Mouse (Mus musculus): ENCODE measurements at regions not wholly inside any gene's neighbourhood (a gene's known extent, or its start where the extent isn't known, plus 50 kb on each side); places are given as distances from the start of the nearest gene placed in this dataset.
"Not testable (repeated sequence)": the region's sequence is repeated elsewhere in the genome, so short reads cannot be mapped to it uniquely, and the experiment has no call there.

DNA sequence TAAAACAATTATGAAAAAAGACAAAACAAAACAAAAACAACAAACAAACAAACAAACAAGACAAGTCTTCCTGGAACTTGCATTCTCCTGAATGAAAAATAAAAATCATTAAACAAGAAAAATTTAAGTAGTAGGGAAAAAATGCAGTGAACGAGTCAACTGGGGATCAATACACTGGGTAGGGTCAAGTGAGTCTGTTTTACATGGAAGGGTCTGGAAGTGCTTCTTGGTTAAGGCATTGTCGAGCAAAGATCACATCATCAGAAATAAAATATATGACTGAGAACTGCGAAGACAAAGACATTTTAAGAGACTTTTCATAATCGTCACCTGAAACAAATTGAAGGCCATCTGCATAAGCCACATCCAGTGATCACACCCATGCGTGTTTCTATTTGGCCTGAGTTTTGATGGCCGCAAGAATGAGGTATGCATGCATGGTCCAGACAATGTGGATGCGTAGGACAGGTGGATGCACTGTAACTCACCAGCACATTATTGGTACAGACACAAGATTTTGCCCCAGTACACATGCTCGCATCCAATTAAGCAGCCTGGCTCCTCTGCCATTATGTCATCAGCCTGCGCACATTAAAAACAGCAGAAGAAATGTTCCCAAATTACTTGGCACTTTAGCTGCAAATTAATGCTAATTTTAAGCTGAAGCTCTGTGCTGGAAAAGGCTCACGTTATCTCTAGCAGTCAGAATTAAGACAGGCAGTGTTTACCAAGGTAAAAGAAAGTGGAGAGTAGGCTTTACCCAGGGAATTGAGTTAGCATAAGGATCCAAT lies 475.3 kb downstream of the Lmo7 start:
- H3K4me2 ChIP-seq (replicated peaks) = no peak overlapping the region
- H3K9ac ChIP-seq = no peak overlapping the region
- H3K36me3 ChIP-seq = no peaks in the 10 kb centered on the region
- no peak for ATAC-seq (ENCODE audit: insufficient number of reproducible peaks, insufficient read depth, low FRiP score, low TSS enrichment)
- WGBS = 81% methylated on average over 10 of the region's 10 CpGs
- H3K4me3 ChIP-seq = no peak overlapping the region
- H3K4me1 ChIP-seq = 0 out of 2 replicates have a peak, but pooled peaks cover 3% of the 10 kb centered on the region
- no peak overlapping the region for H3K27ac ChIP-seq
- no peaks in the 10 kb centered on the region for H3K9me3 ChIP-seq
- H3K27me3 ChIP-seq = no peaks in the 10 kb centered on the region

DNA sequence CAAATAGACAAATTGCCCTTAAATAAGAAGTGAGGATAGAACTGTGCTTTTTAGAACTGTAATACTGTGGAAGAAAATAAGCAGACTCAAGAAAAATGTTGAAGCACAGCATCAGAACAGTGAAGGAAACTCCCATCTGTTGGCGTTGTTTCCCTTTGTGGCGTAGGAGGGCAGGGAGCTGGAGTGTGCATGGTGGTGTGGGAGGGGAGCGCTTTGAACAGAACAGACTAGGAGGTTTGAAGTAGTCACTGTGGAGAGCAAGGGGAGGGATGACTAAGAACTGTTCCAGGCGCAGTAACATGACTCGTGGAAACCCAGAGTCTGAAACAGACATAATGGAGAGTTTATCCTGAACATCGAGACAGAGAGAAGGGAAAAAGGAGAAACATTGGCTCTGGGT lies 469.7 kb downstream of the Lmo7 start:
- no peak for ATAC-seq (ENCODE audit: insufficient number of reproducible peaks, insufficient read depth, low FRiP score, low TSS enrichment)
- WGBS = 88% methylated on average over 6 of the region's 6 CpGs

DNA sequence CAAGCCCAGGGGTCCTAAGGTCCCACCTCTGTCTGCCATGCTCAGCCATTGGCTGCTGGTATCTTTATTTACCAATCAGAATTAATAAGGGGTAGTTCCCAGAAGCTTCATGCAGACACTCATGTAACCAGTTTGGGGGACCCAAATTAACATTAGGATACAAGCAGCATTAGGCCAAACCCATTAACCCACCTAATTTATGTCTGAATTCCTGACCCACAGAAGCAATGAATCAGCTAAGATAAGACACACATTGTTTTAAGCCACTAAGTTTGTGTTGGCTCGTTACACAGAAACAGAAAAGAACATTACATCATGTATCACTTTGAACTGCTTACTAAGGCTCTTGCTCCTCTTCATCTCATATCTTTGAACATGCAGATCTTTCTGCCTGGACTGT lies 461.0 kb downstream of the Lmo7 start:
- no peak for ATAC-seq (ENCODE audit: insufficient number of reproducible peaks, insufficient read depth, low FRiP score, low TSS enrichment)
- Histone ChIP-seq H3K4me3 (no peak overlapping the region), H3K27me3 (no peaks in the 10 kb centered on the region), H3K4me1 (no peaks in the 10 kb centered on the region), H3K9ac (no peak overlapping the region), H3K9me3 (no peaks in the 10 kb centered on the region), H3K27ac (no peak overlapping the region), H3K36me3 (no peaks in the 10 kb centered on the region), H3K4me2 (replicated peaks) (no peak overlapping the region)
- 71% methylated on average over 1 of the region's 1 CpGs for WGBS

More for the DNA sequence above, 469.7 kb downstream of the Lmo7 start:
- Histone ChIP-seq H3K4me3 (no peak overlapping the region), H3K4me2 (replicated peaks) (no peak overlapping the region), H3K4me1 (no peaks in the 10 kb centered on the region), H3K27me3 (no peaks in the 10 kb centered on the region), H3K36me3 (no peaks in the 10 kb centered on the region), H3K27ac (no peak overlapping the region), H3K9me3 (no peaks in the 10 kb centered on the region), H3K9ac (no peak overlapping the region)

DNA sequence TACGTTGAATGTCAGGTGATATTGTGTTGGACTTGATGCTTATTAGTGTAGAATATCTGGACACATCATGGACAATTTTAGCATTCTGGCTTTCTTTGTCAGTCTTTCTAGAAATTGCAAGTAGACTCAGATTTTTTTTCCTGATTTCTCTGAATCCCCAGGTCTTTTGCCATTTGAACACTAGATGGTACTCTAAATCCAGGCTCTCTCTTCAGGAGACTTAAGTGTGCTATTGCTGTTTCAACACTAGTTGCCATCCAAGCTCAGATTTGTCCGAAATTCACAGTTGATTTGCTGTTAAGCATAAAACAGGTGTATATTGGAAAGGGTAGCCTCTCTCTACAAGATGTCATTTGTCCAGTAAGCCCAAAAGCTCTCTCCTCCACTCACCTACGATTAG lies 451.5 kb downstream of the Lmo7 start:
- 77% methylated on average over 3 of the region's 3 CpGs for WGBS
- no peaks in the 10 kb centered on the region for H3K9me3 ChIP-seq
- no peaks in the 10 kb centered on the region for H3K4me1 ChIP-seq
- H3K27me3 ChIP-seq = no peaks in the 10 kb centered on the region
- no peak for ATAC-seq (ENCODE audit: insufficient number of reproducible peaks, insufficient read depth, low FRiP score, low TSS enrichment)
- no peak overlapping the region for H3K4me2 ChIP-seq (replicated peaks)
- H3K27ac ChIP-seq = no peak overlapping the region
- no peak overlapping the region for H3K9ac ChIP-seq
- no peak overlapping the region for H3K4me3 ChIP-seq
- no peaks in the 10 kb centered on the region for H3K36me3 ChIP-seq

DNA sequence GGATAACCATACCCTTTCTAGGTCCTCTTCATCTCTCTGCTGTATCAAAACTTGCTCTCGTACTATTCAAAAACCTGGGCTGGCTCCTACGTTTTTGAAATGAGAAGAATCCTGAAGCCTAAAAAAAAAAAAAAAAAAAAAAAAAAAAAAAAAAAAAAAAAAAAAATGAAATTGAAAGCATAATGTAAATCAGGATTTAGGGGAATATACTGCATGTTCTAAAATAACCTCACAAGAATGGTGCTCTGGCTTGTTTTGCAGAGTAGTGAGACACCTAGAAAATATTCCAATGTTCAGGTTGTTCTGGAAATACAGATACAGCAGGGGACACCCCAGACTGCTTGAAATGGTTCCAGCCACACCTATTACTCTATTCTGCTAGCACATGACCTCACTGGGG lies 442.0 kb downstream of the Lmo7 start:
- Histone ChIP-seq H3K4me2 (replicated peaks) (no peak overlapping the region), H3K4me3 (no peak overlapping the region), H3K9me3 (no peaks in the 10 kb centered on the region), H3K9ac (no peak overlapping the region), H3K27ac (no peak overlapping the region), H3K27me3 (no peaks in the 10 kb centered on the region), H3K36me3 (no peaks in the 10 kb centered on the region), H3K4me1 (no peaks in the 10 kb centered on the region)
- no peak for ATAC-seq (ENCODE audit: insufficient number of reproducible peaks, insufficient read depth, low FRiP score, low TSS enrichment)
- 93% methylated on average over 2 of the region's 2 CpGs for WGBS

DNA sequence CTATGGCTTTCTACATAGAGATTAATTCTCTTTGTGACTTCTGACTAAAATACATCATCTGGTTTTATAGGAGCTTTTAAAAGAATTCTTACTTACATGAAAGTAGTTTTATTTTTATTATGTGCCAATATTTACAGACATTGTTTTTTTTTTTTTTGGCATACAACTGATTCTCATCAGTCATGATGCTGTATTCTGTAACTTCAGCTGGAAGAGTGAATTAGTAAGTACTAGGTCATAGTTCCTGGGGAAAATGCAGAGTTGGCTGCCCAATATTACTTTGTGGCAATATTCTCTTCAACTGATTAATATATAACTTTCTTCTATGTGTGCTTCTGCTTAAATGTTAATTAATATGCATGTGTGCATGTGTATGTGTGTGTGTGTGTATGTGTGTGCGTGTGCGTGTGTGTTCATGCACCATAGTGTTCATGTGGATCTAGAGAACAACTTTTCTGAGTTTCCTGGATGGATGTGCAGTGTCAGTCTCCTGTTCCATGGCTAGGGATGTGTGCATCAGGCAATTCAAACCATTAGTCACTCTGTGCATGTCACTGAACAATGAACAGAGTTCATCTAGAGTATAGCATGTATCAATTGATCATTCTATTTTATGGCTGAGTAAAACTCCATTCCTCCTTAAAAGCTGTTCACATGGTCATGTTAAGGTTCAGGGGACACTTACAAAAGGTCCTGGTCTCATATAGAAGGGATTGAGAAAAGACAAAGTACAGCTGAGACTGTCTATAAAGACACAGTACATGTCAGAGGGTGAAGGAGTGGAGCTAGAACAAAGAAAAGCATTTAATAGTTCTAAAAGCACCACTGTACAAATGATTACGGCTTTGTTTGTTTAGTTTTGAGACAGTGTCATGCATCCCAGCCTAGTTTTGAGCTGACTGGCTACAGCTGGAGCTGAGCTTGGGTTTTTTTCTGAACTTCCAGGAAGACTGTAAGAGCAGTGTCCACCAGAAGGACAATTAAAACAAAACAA lies 431.8 kb downstream of the Lmo7 start:
- no peaks in the 10 kb centered on the region for H3K9me3 ChIP-seq
- WGBS = 77% methylated on average over 3 of the region's 3 CpGs
- no peak overlapping the region for H3K9ac ChIP-seq
- no peaks in the 10 kb centered on the region for H3K36me3 ChIP-seq
- no peak overlapping the region for H3K27ac ChIP-seq
- no peak overlapping the region for H3K4me3 ChIP-seq
- no peak overlapping the region for H3K4me2 ChIP-seq (replicated peaks)
- H3K4me1 ChIP-seq = no peaks in the 10 kb centered on the region
- ATAC-seq (ENCODE audit: insufficient number of reproducible peaks, insufficient read depth, low FRiP score, low TSS enrichment) = no peak
- no peaks in the 10 kb centered on the region for H3K27me3 ChIP-seq

DNA sequence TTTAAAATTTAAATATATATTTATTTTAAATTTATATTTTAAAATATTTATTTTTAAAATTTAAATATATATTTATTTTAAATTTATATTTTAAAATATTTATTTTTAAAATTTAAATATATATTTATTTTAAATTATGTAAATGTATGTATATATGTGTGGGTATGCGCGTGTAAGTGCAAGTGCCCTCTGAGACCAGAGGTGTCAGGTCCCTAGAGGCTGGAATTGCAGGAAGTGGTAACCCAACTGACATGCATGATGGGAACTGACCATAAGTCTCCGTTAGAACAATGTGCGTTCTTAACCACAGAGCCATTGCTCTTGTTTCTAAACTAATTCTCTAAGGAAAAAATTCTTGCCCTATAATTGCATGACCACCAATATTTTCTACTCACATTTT lies 420.7 kb downstream of the Lmo7 start:
- H3K9ac ChIP-seq; H3K4me2 ChIP-seq (replicated peaks); H3K36me3 ChIP-seq; ATAC-seq (ENCODE audit: insufficient number of reproducible peaks, insufficient read depth, low FRiP score, low TSS enrichment); H3K27me3 ChIP-seq; H3K4me3 ChIP-seq; H3K27ac ChIP-seq; H3K4me1 ChIP-seq; H3K9me3 ChIP-seq: not testable (repeated sequence)
- WGBS = 94% methylated on average over 4 of the region's 4 CpGs

DNA sequence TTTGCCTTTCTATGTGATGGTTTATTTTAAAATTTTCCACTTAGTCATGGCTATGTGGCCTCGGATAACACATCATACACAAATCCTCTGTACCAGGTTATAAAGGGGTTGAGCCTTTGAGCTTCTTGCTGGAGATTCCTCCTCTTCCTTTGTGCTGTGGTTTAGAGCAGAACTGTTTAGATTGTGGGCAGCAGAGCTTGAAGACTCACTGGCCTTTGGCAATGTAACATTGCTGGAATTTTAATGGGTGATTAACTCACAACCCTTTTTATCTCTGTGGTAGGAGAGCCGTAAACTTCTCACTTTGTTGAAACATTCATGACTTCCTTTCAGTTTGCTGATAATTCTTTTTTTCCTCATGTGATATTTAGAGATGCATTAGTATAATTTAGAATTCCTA lies 413.0 kb downstream of the Lmo7 start:
- H3K4me1 ChIP-seq = no peaks in the 10 kb centered on the region
- no peaks in the 10 kb centered on the region for H3K9me3 ChIP-seq
- H3K36me3 ChIP-seq = no peaks in the 10 kb centered on the region
- 33% methylated on average over 2 of the region's 2 CpGs for WGBS
- no peak overlapping the region for H3K4me2 ChIP-seq (replicated peaks)
- no peak for ATAC-seq (ENCODE audit: insufficient number of reproducible peaks, insufficient read depth, low FRiP score, low TSS enrichment)
- no peak overlapping the region for H3K9ac ChIP-seq
- H3K27ac ChIP-seq = no peak overlapping the region
- no peaks in the 10 kb centered on the region for H3K27me3 ChIP-seq
- H3K4me3 ChIP-seq = no peak overlapping the region

DNA sequence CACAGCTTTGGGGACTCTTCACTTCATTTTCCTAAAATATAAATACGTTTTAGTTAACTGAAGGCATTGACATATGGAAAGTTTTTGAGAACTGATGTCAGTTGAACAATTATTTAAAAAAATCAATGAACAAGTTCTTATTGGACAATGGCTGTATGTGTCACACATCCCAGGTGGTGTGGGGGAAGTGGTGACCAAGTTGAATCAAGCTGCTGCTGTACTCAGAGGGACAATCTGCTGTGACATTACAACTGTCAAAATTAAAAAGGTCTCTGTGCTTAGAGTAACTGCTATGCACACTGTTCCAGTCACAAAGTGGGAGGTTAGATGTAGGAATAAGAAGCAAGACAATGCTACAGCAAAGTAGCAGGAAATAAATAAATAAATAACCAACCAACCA lies 409.2 kb downstream of the Lmo7 start:
- no peaks in the 10 kb centered on the region for H3K27me3 ChIP-seq
- no peaks in the 10 kb centered on the region for H3K36me3 ChIP-seq
- no peak overlapping the region for H3K27ac ChIP-seq
- no peak overlapping the region for H3K4me3 ChIP-seq
- no peak overlapping the region for H3K4me2 ChIP-seq (replicated peaks)
- H3K4me1 ChIP-seq = no peaks in the 10 kb centered on the region
- no peak for ATAC-seq (ENCODE audit: insufficient number of reproducible peaks, insufficient read depth, low FRiP score, low TSS enrichment)
- WGBS = 89% methylated on average over 1 of the region's 1 CpGs
- no peak overlapping the region for H3K9ac ChIP-seq
- no peaks in the 10 kb centered on the region for H3K9me3 ChIP-seq

DNA sequence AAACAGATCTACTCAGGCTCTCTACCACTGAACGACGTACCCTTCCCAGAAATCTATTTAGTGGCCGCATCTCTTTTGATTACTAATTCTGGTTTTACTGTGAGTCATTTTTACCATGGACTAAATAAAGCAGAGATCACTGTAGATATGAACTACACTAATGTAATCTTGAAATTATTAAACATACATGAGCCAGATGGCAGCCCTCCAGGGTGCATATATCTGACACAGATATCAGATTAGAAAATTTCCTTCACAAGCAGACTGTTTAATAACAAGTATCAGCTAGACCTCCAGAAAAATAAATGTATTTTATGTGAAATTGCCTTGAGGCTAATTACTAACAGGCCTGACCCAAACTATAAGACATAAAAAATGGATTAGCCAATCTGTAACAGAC lies 388.4 kb downstream of the Lmo7 start:
- Histone ChIP-seq H3K36me3 (no peaks in the 10 kb centered on the region), H3K27ac (no peak overlapping the region), H3K4me1 (no peaks in the 10 kb centered on the region), H3K9me3 (no peaks in the 10 kb centered on the region), H3K27me3 (no peaks in the 10 kb centered on the region), H3K9ac (no peak overlapping the region), H3K4me3 (no peak overlapping the region), H3K4me2 (replicated peaks) (no peak overlapping the region)
- 75% methylated on average over 3 of the region's 3 CpGs for WGBS
- no peak for ATAC-seq (ENCODE audit: insufficient number of reproducible peaks, insufficient read depth, low FRiP score, low TSS enrichment)

DNA sequence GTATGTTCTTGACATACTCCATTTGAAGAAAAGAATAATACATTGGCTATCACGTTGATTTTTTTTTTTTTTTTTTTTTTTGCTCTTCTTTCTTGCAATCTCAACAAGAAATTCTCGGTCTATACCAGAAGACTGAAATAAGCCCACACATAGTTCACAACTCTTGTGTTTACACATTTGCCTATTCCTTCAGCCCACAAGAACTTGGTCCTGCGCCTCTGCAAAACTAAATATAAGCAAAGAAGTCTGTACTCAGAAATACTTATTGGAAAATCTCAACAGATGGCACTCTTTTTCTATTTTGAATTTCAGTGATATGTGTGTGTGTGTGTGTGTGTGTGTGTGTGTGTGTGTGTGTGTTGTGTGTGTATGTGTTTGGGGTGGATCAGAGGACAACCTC lies 376.4 kb downstream of the Lmo7 start:
- Histone ChIP-seq H3K9me3 (no peaks in the 10 kb centered on the region), H3K27me3 (no peaks in the 10 kb centered on the region), H3K4me1 (no peaks in the 10 kb centered on the region), H3K4me3 (no peak overlapping the region), H3K4me2 (replicated peaks) (no peak overlapping the region), H3K9ac (no peak overlapping the region), H3K36me3 (no peaks in the 10 kb centered on the region), H3K27ac (no peak overlapping the region)
- WGBS = 90% methylated on average over 3 of the region's 3 CpGs
- ATAC-seq (ENCODE audit: insufficient number of reproducible peaks, insufficient read depth, low FRiP score, low TSS enrichment) = no peak

DNA sequence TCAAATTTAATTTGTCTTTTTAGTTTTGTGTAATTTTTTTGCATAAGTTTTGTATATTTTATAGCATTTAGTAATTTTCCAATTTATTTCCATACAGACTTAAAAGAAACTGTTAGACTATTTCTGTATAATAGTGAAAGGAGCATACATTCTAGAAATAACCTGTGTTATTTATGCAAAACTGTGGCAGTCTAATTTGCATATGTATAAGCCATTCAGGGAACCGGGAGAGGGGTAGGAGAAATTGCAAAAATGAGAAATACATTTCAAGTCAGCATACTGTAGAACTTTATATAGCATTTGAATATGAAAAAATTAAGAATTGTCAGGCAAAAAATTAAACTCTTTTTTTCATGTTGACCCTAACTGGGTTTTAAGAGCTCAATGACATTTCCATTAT lies 364.3 kb downstream of the Lmo7 start:
- Histone ChIP-seq H3K4me3 (no peak overlapping the region), H3K4me2 (replicated peaks) (no peak overlapping the region), H3K36me3 (no peaks in the 10 kb centered on the region), H3K27ac (no peak overlapping the region), H3K4me1 (no peaks in the 10 kb centered on the region), H3K27me3 (no peaks in the 10 kb centered on the region), H3K9ac (no peak overlapping the region), H3K9me3 (no peaks in the 10 kb centered on the region)
- ATAC-seq (ENCODE audit: insufficient number of reproducible peaks, insufficient read depth, low FRiP score, low TSS enrichment) = no peak
- 89% methylated on average over 1 of the region's 1 CpGs for WGBS
